Mouse (Mus musculus) C2C12 (cell line): ENCODE results near the gene Micu1. TPM values are rescaled to one million over a fixed set of nuclear protein-coding genes. Genes with fewer than 3 reads are reported as not detected.

ENCODE experiments used
- H3K27me3 ChIP-seq: one replicate; pipeline ENCODE4 v1.6.1; 2011; ENCODE audit not compliant: control insufficient read depth, insufficient read depth, insufficient read length
- H3K36me3 ChIP-seq: one replicate; pipeline ENCODE4 v1.6.1; 2011; ENCODE audit not compliant: control insufficient read depth, insufficient read depth
- H3K4me3 ChIP-seq: one replicate; pipeline ENCODE4 v1.5.1; 2011; ENCODE audit warnings: mild to moderate bottlenecking, control low read depth; ENCODE audit not compliant: poor library complexity, insufficient read depth, severe bottlenecking
- H3K79me2 ChIP-seq: one replicate; pipeline ENCODE4 v1.6.1; 2011; ENCODE audit not compliant: control insufficient read depth, insufficient read depth
- H3K79me3 ChIP-seq: one replicate; pipeline ENCODE4 v1.6.1; 2011; ENCODE audit warnings: low read depth, control low read depth
- H3ac ChIP-seq: one replicate; pipeline ENCODE3; 2011; ENCODE audit warnings: low read depth; ENCODE audit not compliant: control insufficient read depth, insufficient read length
- CEBPB ChIP-seq: IDR thresholded peaks from one replicate; pipeline ENCODE4 v1.6.1; 2011; ENCODE audit warnings: low read depth, mild to moderate bottlenecking, control low read depth, moderate library complexity
- CTCF ChIP-seq: IDR thresholded peaks from one replicate; pipeline ENCODE4 v1.5.1; 2011; ENCODE audit not compliant: control insufficient read depth, insufficient read depth, insufficient read length
- FOSL1 ChIP-seq: IDR thresholded peaks from one replicate; pipeline ENCODE4 v1.8.0; 2011; ENCODE audit warnings: mild to moderate bottlenecking, low read length; ENCODE audit not compliant: poor library complexity, insufficient read depth, severe bottlenecking
- MAX ChIP-seq: IDR thresholded peaks from one replicate; pipeline ENCODE4 v1.6.1; 2011; ENCODE audit warnings: mild to moderate bottlenecking, control low read depth
- MYOD1 ChIP-seq: IDR thresholded peaks from one replicate; pipeline ENCODE4 v1.6.1; 2011; ENCODE audit warnings: low read depth; ENCODE audit not compliant: control insufficient read depth, insufficient read length
- MYOG ChIP-seq: IDR thresholded peaks from one replicate; pipeline ENCODE4 v1.6.1; 2011; ENCODE audit not compliant: control insufficient read depth, insufficient read length; ENCODE audit errors: extremely low read depth
- USF1 ChIP-seq: IDR thresholded peaks from one replicate; pipeline ENCODE4 v1.6.1; 2011; ENCODE audit warnings: low read depth, mild to moderate bottlenecking, control low read depth, moderate library complexity
- polyA plus RNA-seq: library from polyadenylated mRNA; unstranded; fragments of >200 nt; fragmentation: generic; extraction: Trizol; gene quantifications from one replicate; pipeline ENCODE4 v1.2.1, GENCODE M21; 2012; ENCODE audit warnings: missing spikeins

The Micu1 gene
- polyA plus RNA-seq, 1 experiment, result 90.2 TPM

DNA sequence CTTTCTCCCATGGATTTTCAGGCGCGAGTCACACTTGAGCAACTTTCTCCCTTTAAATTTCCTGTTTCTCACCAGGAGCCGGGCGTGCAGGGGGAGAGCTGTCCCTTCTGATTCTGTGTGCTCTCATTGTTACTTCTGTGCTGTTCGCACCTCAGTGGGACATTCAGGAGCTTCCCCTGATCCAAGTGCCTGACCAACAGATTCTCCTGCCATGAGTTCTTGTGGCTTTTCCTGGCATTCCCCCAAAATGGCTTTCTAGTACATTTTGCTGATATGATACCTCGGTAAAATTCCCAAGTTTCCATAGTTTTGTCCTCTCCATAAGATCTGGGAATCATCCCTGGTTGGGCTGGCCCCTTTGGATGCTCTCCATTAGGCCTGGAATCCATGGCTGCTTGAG is 25.0 kb downstream of the Micu1 start:
- Histone ChIP-seq H3K79me3 (peaks cover 11% of the 10 kb centered on the region), H3K27me3 (no peaks in the 10 kb centered on the region), H3K4me3 (no peak overlapping the region), H3ac (no peak overlapping the region), H3K79me2 (peaks cover 39% of the 10 kb centered on the region), H3K36me3 (peaks cover 16% of the 10 kb centered on the region)
- TF ChIP-seq FOSL1, result no peak
- TF ChIP-seq MAX, result no peak
- no peak for TF ChIP-seq CEBPB
- TF ChIP-seq USF1, result no peak
- TF ChIP-seq MYOG, result no peak
- no peak for TF ChIP-seq MYOD1
- no peak for TF ChIP-seq CTCF

DNA sequence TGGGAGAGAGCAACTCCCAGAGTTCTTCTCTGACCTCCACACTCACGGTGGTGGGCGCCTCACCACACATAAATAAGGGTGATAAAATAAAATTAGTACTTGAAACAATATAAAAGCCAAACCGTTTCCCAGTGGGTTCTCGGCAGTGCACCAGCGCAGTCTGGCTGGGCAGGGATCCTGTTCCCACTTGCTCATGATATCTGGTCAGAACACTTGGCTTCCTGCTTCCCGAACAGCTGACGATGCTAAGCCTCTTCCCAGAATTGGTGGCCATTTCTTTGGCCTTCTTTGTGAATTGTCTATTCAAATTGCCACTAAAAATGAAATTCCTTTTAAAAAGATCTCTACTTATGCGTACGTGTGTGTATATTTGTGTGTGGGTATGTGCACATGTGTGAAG is 27.0 kb downstream of the Micu1 start:
- Histone ChIP-seq H3K79me2 (peaks cover 26% of the 10 kb centered on the region), H3K79me3 (peaks cover 8% of the 10 kb centered on the region)
- TF ChIP-seq USF1 (no peak), FOSL1 (no peak), CEBPB (no peak), MAX (no peak)

DNA sequence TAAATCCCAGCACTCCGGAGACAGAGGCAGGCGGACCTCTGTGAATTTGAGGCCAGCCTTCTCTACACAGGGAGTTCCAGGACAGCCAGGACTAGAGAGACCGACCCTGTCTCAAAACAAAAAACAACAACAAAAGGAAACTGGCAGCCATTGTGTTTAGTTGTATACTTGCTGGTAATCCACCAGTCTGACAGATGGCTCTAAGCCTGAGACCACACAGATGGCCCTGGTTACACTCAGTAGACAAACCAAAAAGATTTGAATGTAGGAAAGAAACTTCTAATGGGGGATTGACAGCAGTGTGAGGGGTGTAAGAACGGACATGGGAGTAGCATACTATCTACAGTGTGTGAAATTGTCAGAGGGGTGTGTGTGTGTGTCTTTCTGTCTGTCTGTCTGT is 27.6 kb downstream of the Micu1 start:
- Histone ChIP-seq H3ac (no peak overlapping the region), H3K4me3 (no peak overlapping the region), H3K79me2 (peaks cover 25% of the 10 kb centered on the region), H3K79me3 (peaks cover 8% of the 10 kb centered on the region), H3K27me3 (no peaks in the 10 kb centered on the region), H3K36me3 (peaks cover 40% of the 10 kb centered on the region)
- no peak for TF ChIP-seq MYOD1
- no peak for TF ChIP-seq FOSL1
- no peak for TF ChIP-seq CTCF
- TF ChIP-seq MAX, result no peak
- no peak for TF ChIP-seq MYOG

More for the DNA sequence above, 27.0 kb downstream of the Micu1 start:
- H3ac ChIP-seq, result no peak overlapping the region
- peaks cover 35% of the 10 kb centered on the region for H3K36me3 ChIP-seq
- H3K27me3 ChIP-seq, result no peaks in the 10 kb centered on the region
- no peak overlapping the region for H3K4me3 ChIP-seq

DNA sequence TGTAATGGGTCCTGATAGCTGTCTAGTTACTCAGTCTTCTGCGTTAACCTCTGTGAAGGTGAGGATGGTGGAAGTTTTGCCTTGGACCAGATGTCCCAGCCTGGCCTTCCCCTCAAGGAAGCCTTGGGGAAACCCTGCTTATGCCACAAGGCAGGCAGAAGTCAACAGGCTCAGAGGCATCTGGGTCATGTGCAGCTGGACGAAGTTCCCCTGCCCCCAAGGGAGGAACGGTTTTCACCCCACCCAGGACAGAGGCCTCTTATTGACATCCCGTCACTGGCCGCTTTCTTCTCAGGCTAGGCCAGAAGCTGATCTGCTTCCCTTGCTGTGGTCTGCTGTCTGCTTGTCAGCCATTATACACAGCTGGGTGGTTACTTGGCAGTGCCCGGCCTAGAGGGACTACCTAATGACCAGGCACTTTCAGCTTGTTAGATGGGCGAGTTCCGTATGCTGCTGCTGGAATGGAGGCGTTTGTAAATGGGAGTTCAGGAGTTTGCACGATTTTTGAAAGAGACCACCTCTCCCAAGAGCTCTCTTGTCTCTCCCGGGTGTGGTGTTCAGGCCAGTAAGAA is 33.8 kb downstream of the Micu1 start:
- Histone ChIP-seq H3K4me3 (no peak overlapping the region), H3K36me3 (peaks cover 57% of the 10 kb centered on the region), H3K79me2 (no peaks in the 10 kb centered on the region), H3K79me3 (no peaks in the 10 kb centered on the region), H3K27me3 (no peaks in the 10 kb centered on the region), H3ac (no peak overlapping the region)
- TF ChIP-seq CTCF, result no peak
- TF ChIP-seq CEBPB, result no peak
- no peak for TF ChIP-seq MYOG
- TF ChIP-seq MAX, result no peak
- no peak for TF ChIP-seq FOSL1
- no peak for TF ChIP-seq MYOD1
- no peak for TF ChIP-seq USF1

DNA sequence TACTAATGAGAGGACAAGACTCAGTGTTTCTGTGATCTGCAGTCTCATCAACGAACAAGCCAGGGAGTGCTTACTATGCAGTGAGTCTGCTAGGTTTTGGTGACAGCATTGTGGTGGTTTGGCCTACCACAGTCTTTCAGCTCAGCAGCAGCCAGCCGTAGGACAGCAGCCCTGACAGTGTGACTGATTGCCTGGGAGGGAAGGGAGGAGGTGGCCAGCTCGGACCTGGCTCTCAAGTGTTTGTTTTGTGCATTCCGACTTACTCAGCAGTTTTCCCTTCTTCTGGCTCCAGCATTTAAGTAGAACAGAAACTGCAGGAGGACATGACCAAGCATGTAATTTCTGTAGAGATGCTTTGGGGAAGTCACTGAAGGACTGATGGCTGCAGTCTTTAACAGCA is 39.2 kb downstream of the Micu1 start:
- Histone ChIP-seq H3K27me3 (no peaks in the 10 kb centered on the region), H3K4me3 (no peak overlapping the region), H3K79me2 (no peaks in the 10 kb centered on the region), H3K79me3 (no peaks in the 10 kb centered on the region), H3ac (no peak overlapping the region), H3K36me3 (peaks cover 76% of the 10 kb centered on the region)
- TF ChIP-seq USF1, result no peak
- no peak for TF ChIP-seq MAX
- no peak for TF ChIP-seq MYOD1
- no peak for TF ChIP-seq MYOG
- no peak for TF ChIP-seq CTCF
- TF ChIP-seq CEBPB, result no peak
- no peak for TF ChIP-seq FOSL1

DNA sequence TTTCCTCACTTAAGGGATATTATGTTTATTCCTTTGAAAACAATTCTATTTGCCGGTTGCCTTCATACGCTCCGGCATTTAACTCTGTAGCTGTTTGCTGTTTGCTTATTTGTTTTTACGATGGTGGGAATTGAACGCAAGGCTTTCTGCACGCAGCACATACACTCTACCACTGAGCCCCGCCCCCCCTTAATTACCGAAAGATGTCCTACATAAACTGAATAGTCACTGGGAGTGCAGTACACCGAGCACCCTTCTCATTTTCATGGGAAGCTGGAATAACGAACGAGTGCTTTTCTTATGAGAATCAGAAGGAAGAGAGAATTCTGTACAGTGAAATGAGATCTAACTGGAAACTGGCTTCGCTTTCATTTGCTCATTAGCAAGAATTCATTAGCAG is 41.1 kb downstream of the Micu1 start:
- Histone ChIP-seq H3ac (no peak overlapping the region), H3K27me3 (no peaks in the 10 kb centered on the region), H3K36me3 (peaks cover 67% of the 10 kb centered on the region), H3K4me3 (no peak overlapping the region), H3K79me3 (no peaks in the 10 kb centered on the region), H3K79me2 (no peaks in the 10 kb centered on the region)
- no peak for TF ChIP-seq MYOD1
- no peak for TF ChIP-seq FOSL1
- TF ChIP-seq USF1, result no peak
- no peak for TF ChIP-seq CTCF
- TF ChIP-seq CEBPB, result no peak
- TF ChIP-seq MAX, result no peak
- no peak for TF ChIP-seq MYOG
